Mouse (Mus musculus) large intestine, adult 2 months (tissue): ENCODE data around the gene Fgfr2. TPM values are rescaled to one million over a fixed set of nuclear protein-coding genes. Genes with fewer than 3 reads are reported as not detected.

Source experiments
- DNase-seq: peaks from one replicate; pipeline ENCODE4 v3.0.0-alpha.2; 2012; ENCODE audit warnings: low read depth, low spot score
- WGBS: fragments of 180-500 bp; shearing (Covaris S2); methylation state at CpG from one replicate; pipeline ENCODE4 v1.1.7; 2018; 5-methylcytosine and 5-hydroxymethylcytosine counted together
- polyA plus RNA-seq: library from polyadenylated mRNA; depleted of rRNA; stranded (reverse); fragments of >200 nt; gene quantifications from 2 replicates; pipeline ENCODE4 v1.2.3, GENCODE M21; 2012

Fgfr2 gene
- polyA plus RNA-seq, 1 experiment: 35.0 TPM

GRCm38 (mm10) chr7:132439916-132440315, 683.2 kb downstream of the Fgfr2 start:
- DNase-seq: no peak
- WGBS: 90% methylated on average over 6 of the region's 6 CpGs

- 76% methylated on average over 6 of the region's 6 CpGs for WGBS
- no peak for DNase-seq
These were observed 685.1 kb downstream of the Fgfr2 start for GRCm38 (mm10) chr7:132438060-132438459.

GRCm38 (mm10) chr7:132437431-132437830, 685.7 kb downstream of the Fgfr2 start:
- no peak for DNase-seq
- WGBS: 59% methylated on average over 3 of the region's 3 CpGs

GRCm38 (mm10) chr7:132435486-132436055, 687.6 kb downstream of the Fgfr2 start:
- 77% methylated on average over 8 of the region's 8 CpGs for WGBS
- no peak for DNase-seq

GRCm38 (mm10) chr7:132429324-132429723, 693.8 kb downstream of the Fgfr2 start:
- DNase-seq: no peak
- 67% methylated on average over 4 of the region's 4 CpGs for WGBS

GRCm38 (mm10) chr7:132428308-132428707, 694.8 kb downstream of the Fgfr2 start:
- no peak for DNase-seq
- WGBS: 92% methylated on average over 4 of the region's 4 CpGs

- WGBS: 68% methylated on average over 5 of the region's 5 CpGs
These were observed 697.1 kb downstream of the Fgfr2 start for GRCm38 (mm10) chr7:132426069-132426468.

GRCm38 (mm10) chr7:132425364-132425999, 697.7 kb downstream of the Fgfr2 start:
- no peak for DNase-seq
- 81% methylated on average over 11 of the region's 11 CpGs for WGBS

More at GRCm38 (mm10) chr7:132426069-132426468, 697.1 kb downstream of the Fgfr2 start:
- DNase-seq: no peak

GRCm38 (mm10) chr7:132423570-132423969, 699.6 kb downstream of the Fgfr2 start:
- 78% methylated on average over 5 of the region's 5 CpGs for WGBS
- no peak for DNase-seq

- WGBS: 89% methylated on average over 10 of the region's 10 CpGs
- no peak for DNase-seq
These were observed 703.5 kb downstream of the Fgfr2 start for GRCm38 (mm10) chr7:132419378-132420255.

GRCm38 (mm10) chr7:132416866-132417265, 706.3 kb downstream of the Fgfr2 start:
- 77% methylated on average over 9 of the region's 9 CpGs for WGBS
- no peak for DNase-seq

GRCm38 (mm10) chr7:132415866-132416265, 707.3 kb downstream of the Fgfr2 start:
- DNase-seq: no peak

GRCm38 (mm10) chr7:132412520-132412919, 710.6 kb downstream of the Fgfr2 start:
- WGBS: 23% methylated on average over 2 of the region's 2 CpGs

GRCm38 (mm10) chr7:132411708-132412107, 711.4 kb downstream of the Fgfr2 start:
- no peak for DNase-seq

More at GRCm38 (mm10) chr7:132412520-132412919, 710.6 kb downstream of the Fgfr2 start:
- DNase-seq: no peak

GRCm38 (mm10) chr7:132410958-132411357, 712.2 kb downstream of the Fgfr2 start:
- WGBS: 90% methylated on average over 4 of the region's 4 CpGs
- DNase-seq: no peak

More at GRCm38 (mm10) chr7:132411708-132412107, 711.4 kb downstream of the Fgfr2 start:
- 96% methylated on average over 2 of the region's 2 CpGs for WGBS

GRCm38 (mm10) chr7:132409890-132410289, 713.3 kb downstream of the Fgfr2 start:
- 92% methylated on average over 3 of the region's 3 CpGs for WGBS
- no peak for DNase-seq

GRCm38 (mm10) chr7:132402377-132403084, 720.6 kb downstream of the Fgfr2 start:
- DNase-seq: peak; percentile 91
- 18% methylated on average over 10 of the region's 10 CpGs for WGBS

- no peak for DNase-seq
- 92% methylated on average over 3 of the region's 3 CpGs for WGBS
These were observed 724.7 kb downstream of the Fgfr2 start for GRCm38 (mm10) chr7:132398487-132398886.

GRCm38 (mm10) chr7:132396661-132397322, 726.4 kb downstream of the Fgfr2 start:
- 84% methylated on average over 7 of the region's 7 CpGs for WGBS
- no peak for DNase-seq
